Mouse (Mus musculus) myocyte (in vitro differentiated cells): ENCODE measurements around the gene Insr. TPM values are rescaled to one million over a fixed set of nuclear protein-coding genes. Genes with fewer than 3 reads are reported as not detected.

Experiments used
- H3K27me3 ChIP-seq: one replicate; pipeline ENCODE4 v1.6.1; 2011; ENCODE audit not compliant: control insufficient read depth, insufficient read depth, insufficient read length
- H3K36me3 ChIP-seq: one replicate; pipeline ENCODE4 v1.6.1; 2011; ENCODE audit not compliant: control insufficient read depth, insufficient read depth
- H3K4me2 ChIP-seq: one replicate; pipeline ENCODE4 v1.6.1; 2011; ENCODE audit warnings: low read depth, control low read depth
- H3K4me3 ChIP-seq: one replicate; pipeline ENCODE4 v1.5.1; 2011; ENCODE audit warnings: mild to moderate bottlenecking, control low read depth, moderate library complexity
- H3K79me2 ChIP-seq: one replicate; pipeline ENCODE4 v1.6.1; 2011; ENCODE audit not compliant: control insufficient read depth, insufficient read depth
- H3ac ChIP-seq: one replicate; pipeline ENCODE4 v1.6.1; 2011; ENCODE audit not compliant: control insufficient read depth, insufficient read length
- CEBPB ChIP-seq: IDR thresholded peaks from 2 replicates; pipeline ENCODE4 v1.6.1; 2011; ENCODE audit warnings: mild to moderate bottlenecking, moderate library complexity; ENCODE audit not compliant: poor library complexity, insufficient read depth, severe bottlenecking
- E2F4 ChIP-seq: IDR thresholded peaks from one replicate; pipeline ENCODE4 v1.6.1; 2011; ENCODE audit warnings: mild to moderate bottlenecking, control low read depth, moderate library complexity; ENCODE audit not compliant: insufficient read depth
- MAX ChIP-seq: IDR thresholded peaks from one replicate; pipeline ENCODE4 v1.6.1; 2011; ENCODE audit warnings: low read depth, mild to moderate bottlenecking, control low read depth
- MYOD1 ChIP-seq, 3 experiments: IDR thresholded peaks; one replicate each; pipeline ENCODE4 v1.6.1; 2011; ENCODE audit warnings: control low read depth in 2 of 3, low read depth in 2 of 3, mild to moderate bottlenecking in 2 of 3, moderate library complexity in 1 of 3; ENCODE audit not compliant: insufficient read length in 2 of 3, control insufficient read depth in 1 of 3
- MYOG ChIP-seq, 3 experiments: IDR thresholded peaks; one replicate each; pipeline ENCODE4 v1.6.1; 2011; ENCODE audit warnings: control low read depth in 2 of 3, low read depth in 2 of 3, mild to moderate bottlenecking in 2 of 3; ENCODE audit not compliant: insufficient read length in 2 of 3, control insufficient read depth in 1 of 3, insufficient read depth in 1 of 3
- POLR2A ChIP-seq: IDR thresholded peaks from one replicate; pipeline ENCODE4 v1.6.1; 2011; ENCODE audit warnings: low read depth, mild to moderate bottlenecking, control low read depth, moderate library complexity; ENCODE audit not compliant: insufficient read length
- POLR2AphosphoS2 ChIP-seq: IDR thresholded peaks from one replicate; pipeline ENCODE4 v1.6.1; 2011; ENCODE audit warnings: low read depth, control low read depth; ENCODE audit not compliant: insufficient read length
- REST ChIP-seq: IDR thresholded peaks from one replicate; pipeline ENCODE4 v1.6.1; 2011; ENCODE audit warnings: mild to moderate bottlenecking, control low read depth, moderate library complexity; ENCODE audit not compliant: insufficient read depth, insufficient read length
- SRF ChIP-seq: IDR thresholded peaks from one replicate; pipeline ENCODE4 v1.6.1; 2011; ENCODE audit warnings: low read depth; ENCODE audit not compliant: control insufficient read depth, insufficient read length
- TCF12 ChIP-seq: IDR thresholded peaks from one replicate; pipeline ENCODE4 v1.6.1; 2011; ENCODE audit warnings: mild to moderate bottlenecking, control low read depth; ENCODE audit not compliant: poor library complexity, insufficient read depth, severe bottlenecking
- TCF3 ChIP-seq: IDR thresholded peaks from one replicate; pipeline ENCODE4 v1.6.1; 2011; ENCODE audit warnings: low read depth, control low read depth; ENCODE audit not compliant: insufficient read length
- USF1 ChIP-seq: IDR thresholded peaks from one replicate; pipeline ENCODE4 v1.6.1; 2011; ENCODE audit warnings: low read depth, mild to moderate bottlenecking, control low read depth, moderate library complexity
- polyA plus RNA-seq: library from polyadenylated mRNA; unstranded; fragments of >200 nt; fragmentation: generic; extraction: Trizol; gene quantifications from one replicate; pipeline ENCODE4 v1.2.1, GENCODE M21; 2012; ENCODE audit warnings: missing spikeins

Insr gene
- polyA plus RNA-seq, 1 experiment: 4.6 TPM

- H3K27me3 ChIP-seq: no peaks in the 10 kb centered on the region
- H3K4me2 ChIP-seq: no peak overlapping the region
- no peaks in the 10 kb centered on the region for H3K36me3 ChIP-seq
- no peak overlapping the region for H3K4me3 ChIP-seq
- H3ac ChIP-seq: no peak overlapping the region
- no peak for TF ChIP-seq MYOG (IDR thresholded peaks at IDR 0.05; ENCODE audit: control insufficient read depth in 1 of 3, insufficient read depth in 1 of 3, insufficient read length in 2 of 3, low read depth in 2 of 3)
- TF ChIP-seq REST: no peak
- no peak for TF ChIP-seq SRF
- no peak for TF ChIP-seq TCF12
- no peak for TF ChIP-seq TCF3
- no peak for TF ChIP-seq POLR2A
- no peak for TF ChIP-seq MAX
- TF ChIP-seq E2F4: no peak
- no peak for TF ChIP-seq USF1
- no peaks in the 10 kb centered on the region for H3K79me2 ChIP-seq
Measured at GRCm38 (mm10) chr8:3225731-3226130, 53.7 kb downstream of the Insr start.

- Histone ChIP-seq H3K4me3 (no peak overlapping the region), H3K4me2 (no peak overlapping the region), H3K27me3 (no peaks in the 10 kb centered on the region), H3ac (no peak overlapping the region), H3K79me2 (no peaks in the 10 kb centered on the region), H3K36me3 (no peaks in the 10 kb centered on the region)
- TF ChIP-seq E2F4 (no peak), USF1 (no peak), MYOG (IDR thresholded peaks at IDR 0.05; ENCODE audit: control insufficient read depth in 1 of 3, insufficient read depth in 1 of 3, insufficient read length in 2 of 3, low read depth in 2 of 3) (no peak), MAX (no peak), CEBPB (no peak), SRF (no peak), POLR2AphosphoS2 (no peak), TCF3 (no peak), REST (no peak), MYOD1 (IDR thresholded peaks at IDR 0.05; ENCODE audit: control insufficient read depth in 1 of 3, insufficient read length in 2 of 3, low read depth in 2 of 3) (no peak)
Measured at GRCm38 (mm10) chr8:3225184-3225583, 54.2 kb downstream of the Insr start.

- no peak overlapping the region for H3K4me3 ChIP-seq
- H3K4me2 ChIP-seq: no peak overlapping the region
- no peaks in the 10 kb centered on the region for H3K79me2 ChIP-seq
- H3K27me3 ChIP-seq: no peaks in the 10 kb centered on the region
- no peaks in the 10 kb centered on the region for H3K36me3 ChIP-seq
- TF ChIP-seq MYOD1 (IDR thresholded peaks at IDR 0.05; ENCODE audit: control insufficient read depth in 1 of 3, insufficient read length in 2 of 3, low read depth in 2 of 3) (no peak), TCF12 (no peak), POLR2A (no peak), USF1 (no peak), E2F4 (no peak)
- no peak overlapping the region for H3ac ChIP-seq
Measured at GRCm38 (mm10) chr8:3222636-3222965, 56.8 kb downstream of the Insr start.

- no peaks in the 10 kb centered on the region for H3K27me3 ChIP-seq
- H3ac ChIP-seq: no peak overlapping the region
- peak overlapping the region; percentile 35 for H3K4me3 ChIP-seq
- no peak for TF ChIP-seq MYOD1 (IDR thresholded peaks at IDR 0.05; ENCODE audit: control insufficient read depth in 1 of 3, insufficient read length in 2 of 3, low read depth in 2 of 3)
- no peak for TF ChIP-seq REST
- TF ChIP-seq USF1: no peak
- no peak for TF ChIP-seq POLR2A
- TF ChIP-seq TCF3: no peak
- TF ChIP-seq SRF: no peak
- TF ChIP-seq MAX: no peak
- no peak for TF ChIP-seq POLR2AphosphoS2
- no peak for TF ChIP-seq CEBPB
- TF ChIP-seq MYOG (IDR thresholded peaks at IDR 0.05; ENCODE audit: control insufficient read depth in 1 of 3, insufficient read depth in 1 of 3, insufficient read length in 2 of 3, low read depth in 2 of 3): no peak
- no peak for TF ChIP-seq TCF12
- TF ChIP-seq E2F4: no peak
- H3K36me3 ChIP-seq: no peaks in the 10 kb centered on the region
- H3K4me2 ChIP-seq: peak overlapping the region; percentile 72
- H3K79me2 ChIP-seq: no peaks in the 10 kb centered on the region
Measured at GRCm38 (mm10) chr8:3221960-3222635, 57.3 kb downstream of the Insr start.
